Mouse (Mus musculus): ENCODE data around the gene Smim24. TPM values are rescaled to one million over a fixed set of nuclear protein-coding genes. Genes with fewer than 3 reads are reported as not detected.
A peak's percentile ranks its signal among the peaks of the same experiment; 100 is the strongest.

The Smim24 gene
- polyA plus RNA-seq, 1 experiment from 2014 or later, result 1.7 TPM

DNA sequence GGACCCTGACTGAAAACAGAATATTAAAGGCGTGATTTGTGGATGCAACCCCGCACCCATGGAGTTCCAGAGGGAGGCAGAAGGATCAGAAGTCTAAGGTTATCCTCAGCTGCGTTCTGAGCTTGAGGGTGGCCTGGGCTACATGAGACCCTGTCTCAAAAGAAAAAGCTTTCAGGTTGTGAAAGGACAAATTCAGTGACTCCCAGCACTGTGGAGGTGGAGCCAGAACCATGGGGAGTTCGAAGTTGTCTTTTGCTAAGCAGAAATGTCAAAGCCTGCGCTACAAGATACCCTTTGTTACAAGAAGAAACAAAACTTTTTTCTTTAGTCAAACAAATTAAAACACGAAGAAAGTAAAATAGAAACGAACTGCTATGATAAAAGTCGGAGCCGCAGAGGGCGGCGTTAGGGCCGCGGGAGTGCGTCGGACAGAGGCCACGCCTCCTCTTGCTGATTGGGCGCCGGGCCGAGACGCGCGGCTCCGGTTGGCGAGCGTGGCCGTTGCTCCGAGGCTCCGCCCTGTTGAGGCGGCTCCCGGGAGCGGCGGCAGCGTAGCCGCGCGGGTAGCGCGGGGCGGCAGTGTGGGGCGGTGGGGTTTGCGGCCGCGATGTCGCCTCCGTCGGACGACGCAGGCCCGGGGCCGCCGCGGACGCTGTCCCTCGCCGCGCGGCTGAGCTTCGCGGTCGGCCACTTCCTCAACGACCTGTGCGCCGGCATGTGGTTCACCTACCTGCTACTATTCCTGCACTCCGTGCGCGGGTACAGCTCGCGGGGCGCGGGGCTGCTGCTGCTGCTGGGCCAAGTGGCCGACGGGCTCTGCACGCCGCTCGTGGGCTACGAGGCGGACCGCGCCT, 35.6 kb upstream of the Smim24 start, which contains the start of gene Mfsd12:
Gene Mfsd12 (plus strand): TSS at position 501 of the 854 bp plus-strand sequence.
- Histone ChIP-seq H3K27ac (ENCODE audit: low read depth) (peak within 1 kb of the TSS; percentile 80), H3K9ac (replicated peaks) (peak within 1 kb of the TSS; percentile 79), H3K27me3 (ENCODE audit: insufficient read depth, low read length) (no peaks in the 10 kb centered on the region), H3K4me2 (ENCODE audit: low read depth, low read length) (peak within 1 kb of the TSS; percentile 81), H3K9me3 (ENCODE audit: low read length) (no peaks in the 10 kb centered on the region), H3K4me1 (ENCODE audit: insufficient read depth) (peaks cover 47% of the 10 kb centered on the region), H3K4me3 (ENCODE audit: low read depth, low read length) (peak within 1 kb of the TSS; percentile 69), H3K36me3 (replicated peaks; ENCODE audit: insufficient read depth, low read length) (peaks cover 19% of the 10 kb centered on the region)
- ATAC-seq (peak; percentile 89), DNase-seq (peak; percentile 94)
- WGBS (ENCODE audit: insufficient replicate concordance), result 2% methylated on average over 65 of the region's 79 CpGs
- no peak for TF ChIP-seq EP300 (IDR thresholded peaks at IDR 0.05; ENCODE audit: low read depth)
- TF ChIP-seq CTCF (IDR thresholded peaks at IDR 0.05; ENCODE audit: low read depth), result no peak

DNA sequence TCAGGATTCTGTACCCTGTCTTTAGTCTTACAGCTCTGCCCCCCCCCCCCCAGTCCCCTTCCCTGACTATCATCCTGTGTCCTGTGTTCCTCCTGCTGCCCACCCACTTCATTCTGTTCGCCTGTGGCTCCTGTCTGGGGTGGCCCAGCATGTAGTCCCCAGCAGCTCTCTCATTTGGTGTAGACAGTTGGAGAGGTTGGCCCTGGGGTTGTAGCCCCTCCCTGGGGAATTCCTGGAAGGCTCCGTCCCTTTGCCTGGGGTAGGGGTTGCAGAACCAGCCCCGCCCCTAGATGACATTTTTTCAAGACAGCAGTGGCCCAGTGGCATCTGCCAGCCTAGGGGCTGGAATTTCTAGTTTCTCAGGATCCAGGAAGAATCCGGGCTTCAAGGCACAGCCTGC, 34.6 kb upstream of the Smim24 start:
- H3K4me3 ChIP-seq (ENCODE audit: low read depth, low read length), result peak overlapping the region; percentile 69
- peaks cover 48% of the 10 kb centered on the region for H3K4me1 ChIP-seq (ENCODE audit: insufficient read depth)
- peak overlapping the region; percentile 79 for H3K9ac ChIP-seq (replicated peaks)
- no peak for ATAC-seq
- peak overlapping the region; percentile 77 for H3K27ac ChIP-seq (ENCODE audit: low read depth)
- whole genome bisulfite sequencing (ENCODE audit: insufficient replicate concordance), result 26% methylated on average over 4 of the region's 4 CpGs
- H3K27me3 ChIP-seq (ENCODE audit: insufficient read depth, low read length), result no peaks in the 10 kb centered on the region
- TF ChIP-seq CTCF (IDR thresholded peaks at IDR 0.05; ENCODE audit: low read depth) (no peak), EP300 (IDR thresholded peaks at IDR 0.05; ENCODE audit: low read depth) (no peak)
- H3K36me3 ChIP-seq (replicated peaks; ENCODE audit: insufficient read depth, low read length), result peaks cover 26% of the 10 kb centered on the region
- no peaks in the 10 kb centered on the region for H3K9me3 ChIP-seq (ENCODE audit: low read length)
- H3K4me2 ChIP-seq (ENCODE audit: low read depth, low read length), result peak overlapping the region; percentile 81
- DNase-seq, result peak; percentile 44

DNA sequence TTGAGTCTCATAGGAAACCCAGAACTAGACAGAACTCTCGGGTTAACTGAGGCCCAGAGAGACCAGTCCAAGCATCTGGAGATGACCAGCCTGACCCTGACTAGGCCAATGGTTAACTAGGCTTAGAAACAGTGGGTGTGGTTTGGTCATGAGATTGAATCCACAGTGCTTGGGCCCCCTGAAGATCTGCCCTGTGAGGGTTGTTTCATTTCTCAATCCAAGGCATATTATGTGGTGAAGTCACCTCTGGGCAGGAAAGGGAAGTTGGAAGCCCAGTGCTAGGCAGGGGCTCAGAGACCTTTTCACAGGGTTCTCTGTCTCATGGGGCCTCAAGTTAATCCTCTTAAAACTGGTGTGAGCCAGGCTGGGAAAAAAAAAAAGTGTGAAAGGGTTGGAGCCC, 34.0 kb upstream of the Smim24 start:
- Histone ChIP-seq H3K4me2 (ENCODE audit: low read depth, low read length) (peak overlapping the region; percentile 81), H3K9ac (replicated peaks) (peak overlapping the region; percentile 79), H3K9me3 (ENCODE audit: low read length) (no peaks in the 10 kb centered on the region), H3K27ac (ENCODE audit: low read depth) (peak overlapping the region; percentile 77), H3K4me3 (ENCODE audit: low read depth, low read length) (peak overlapping the region; percentile 69), H3K27me3 (ENCODE audit: insufficient read depth, low read length) (no peaks in the 10 kb centered on the region), H3K4me1 (ENCODE audit: insufficient read depth) (peaks cover 54% of the 10 kb centered on the region), H3K36me3 (replicated peaks; ENCODE audit: insufficient read depth, low read length) (peaks cover 33% of the 10 kb centered on the region)
- ATAC-seq, result no peak
- TF ChIP-seq EP300 (IDR thresholded peaks at IDR 0.05; ENCODE audit: low read depth) (no peak), CTCF (IDR thresholded peaks at IDR 0.05; ENCODE audit: low read depth) (no peak)
- DNase-seq, result peak; percentile 35
- 19% methylated on average over 1 of the region's 1 CpGs for WGBS (ENCODE audit: insufficient replicate concordance)

DNA sequence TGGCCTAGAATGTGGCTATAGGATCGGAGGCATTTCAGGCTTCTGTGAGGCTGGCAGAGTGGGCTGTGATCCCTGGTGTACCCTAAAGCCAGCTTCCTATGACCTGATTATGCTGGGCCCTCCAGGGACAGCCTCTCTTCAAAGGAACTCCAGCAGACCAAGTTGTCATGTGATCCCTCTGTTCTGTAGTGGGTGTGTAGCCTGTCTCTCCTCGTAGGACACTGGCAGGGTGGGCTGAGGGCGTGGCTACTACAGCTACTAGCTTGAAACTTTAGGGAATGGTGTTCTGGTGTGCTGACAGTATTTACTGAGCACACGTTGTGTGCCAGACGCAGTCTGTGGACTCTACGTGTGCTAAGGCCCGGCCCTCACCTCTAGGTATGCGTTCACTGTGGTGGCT, 32.1 kb upstream of the Smim24 start:
- TF ChIP-seq CTCF (IDR thresholded peaks at IDR 0.05; ENCODE audit: low read depth) (no peak), EP300 (IDR thresholded peaks at IDR 0.05; ENCODE audit: low read depth) (no peak)
- 0 out of 2 replicates have a peak overlapping the region, but pooled peaks have one; percentile 14 for H3K4me2 ChIP-seq (ENCODE audit: low read depth, low read length)
- H3K27me3 ChIP-seq (ENCODE audit: insufficient read depth, low read length), result no peaks in the 10 kb centered on the region
- 76% methylated on average over 8 of the region's 8 CpGs for WGBS (ENCODE audit: insufficient replicate concordance)
- peaks cover 37% of the 10 kb centered on the region for H3K36me3 ChIP-seq (replicated peaks; ENCODE audit: insufficient read depth, low read length)
- H3K9ac ChIP-seq (replicated peaks), result 0 out of 2 replicates have a peak overlapping the region, but pooled peaks have one; percentile 45
- peaks cover 70% of the 10 kb centered on the region for H3K4me1 ChIP-seq (ENCODE audit: insufficient read depth)
- H3K27ac ChIP-seq (ENCODE audit: low read depth), result peak overlapping the region; percentile 0; the same call in 1 of the 2 replicates
- DNase-seq (peak; percentile 27), ATAC-seq (no peak)
- no peak overlapping the region for H3K4me3 ChIP-seq (ENCODE audit: low read depth, low read length)
- no peaks in the 10 kb centered on the region for H3K9me3 ChIP-seq (ENCODE audit: low read length)

DNA sequence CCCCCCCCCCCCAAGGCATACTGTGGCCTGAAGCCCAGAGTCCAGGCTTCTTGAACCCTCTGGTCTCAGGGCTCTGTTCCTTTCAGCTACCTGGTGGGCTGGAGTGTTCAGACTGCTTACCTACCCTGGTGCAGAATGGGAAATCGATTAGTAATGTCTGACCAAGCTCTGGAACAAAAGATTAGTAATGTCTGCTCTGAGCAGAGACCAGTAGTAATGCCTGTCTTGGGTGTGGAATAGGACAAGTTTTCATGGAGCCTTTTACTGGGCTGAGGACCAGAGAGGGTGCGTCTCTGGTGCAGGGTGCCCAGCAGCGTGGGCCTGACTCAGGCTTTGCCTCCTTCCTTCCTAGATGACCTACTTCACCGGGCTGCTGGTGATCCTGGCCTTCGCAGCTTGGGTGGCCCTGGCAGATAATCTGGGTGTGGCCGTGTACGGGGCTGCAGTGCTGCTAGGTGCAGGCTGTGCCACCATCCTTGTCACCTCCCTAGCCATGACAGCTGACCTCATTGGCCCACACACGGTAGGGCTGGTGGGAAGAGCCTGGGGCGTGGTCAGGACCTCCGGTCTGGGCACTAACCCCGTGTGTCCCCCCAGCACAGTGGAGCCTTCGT, 30.4 kb upstream of the Smim24 start:
- peaks cover 50% of the 10 kb centered on the region for H3K36me3 ChIP-seq (replicated peaks; ENCODE audit: insufficient read depth, low read length)
- TF ChIP-seq CTCF (IDR thresholded peaks at IDR 0.05; ENCODE audit: low read depth), result no peak
- no peak for TF ChIP-seq EP300 (IDR thresholded peaks at IDR 0.05; ENCODE audit: low read depth)
- H3K4me2 ChIP-seq (ENCODE audit: low read depth, low read length), result peak overlapping the region; percentile 44
- peak; percentile 82 for ATAC-seq
- no peaks in the 10 kb centered on the region for H3K9me3 ChIP-seq (ENCODE audit: low read length)
- H3K4me1 ChIP-seq (ENCODE audit: insufficient read depth), result peaks cover 66% of the 10 kb centered on the region
- peak overlapping the region; percentile 78 for H3K27ac ChIP-seq (ENCODE audit: low read depth)
- WGBS (ENCODE audit: insufficient replicate concordance), result 49% methylated on average over 12 of the region's 12 CpGs
- peak overlapping the region; percentile 62 for H3K9ac ChIP-seq (replicated peaks)
- peak; percentile 80 for DNase-seq
- H3K27me3 ChIP-seq (ENCODE audit: insufficient read depth, low read length), result no peaks in the 10 kb centered on the region
- H3K4me3 ChIP-seq (ENCODE audit: low read depth, low read length), result no peak overlapping the region

Measured in liver, postnatal 0 days (tissue).